Mouse (Mus musculus) hindbrain, embryonic 15.5 days (tissue): ENCODE measurements at regions not wholly inside any gene's neighbourhood (a gene's known extent, or its start where the extent isn't known, plus 50 kb on each side); places are given as distances from the start of the nearest gene placed in this dataset.

Experiments used
- ATAC-seq: fragments of 200-750 bp; cut with Nextera tagmentation; 2 replicates; pipeline ENCODE4 v1.8.0; 2017; ENCODE audit warnings: low read depth, moderate number of reproducible peaks, moderate TSS enrichment; ENCODE audit not compliant: low FRiP score
- H3K27ac ChIP-seq: fragments of 300-500 bp; sonication (generic); replicated peaks from 2 replicates; pipeline ENCODE4 v1.5.1; 2015; ENCODE audit warnings: mild to moderate bottlenecking, inconsistent platforms
- H3K27me3 ChIP-seq: fragments of 300-500 bp; sonication (generic); 2 replicates; pipeline ENCODE4 v1.6.1; 2015; ENCODE audit warnings: control low read depth, inconsistent platforms
- H3K36me3 ChIP-seq: fragments of 300-500 bp; sonication (generic); 2 replicates; pipeline ENCODE4 v1.6.1; 2015; ENCODE audit warnings: control low read depth, inconsistent platforms
- H3K4me1 ChIP-seq: fragments of 300-500 bp; sonication (generic); replicated peaks from 2 replicates; pipeline ENCODE4 v1.6.1; 2015; ENCODE audit warnings: control low read depth, inconsistent platforms
- H3K4me2 ChIP-seq: fragments of 300-500 bp; sonication (generic); 2 replicates; pipeline ENCODE4 v1.6.1; 2015; ENCODE audit warnings: moderate library complexity, mild to moderate bottlenecking, inconsistent platforms
- H3K4me3 ChIP-seq: fragments of 300-500 bp; sonication (generic); 2 replicates; pipeline ENCODE4 v1.5.1; 2015; ENCODE audit warnings: mild to moderate bottlenecking, inconsistent platforms
- H3K9ac ChIP-seq: fragments of 300-500 bp; sonication (generic); 2 replicates; pipeline ENCODE4 v1.6.1; 2015; ENCODE audit warnings: inconsistent platforms
- H3K9me3 ChIP-seq: fragments of 300-500 bp; sonication (generic); 2 replicates; pipeline ENCODE4 v1.6.1; 2016; ENCODE audit warnings: control low read depth, inconsistent platforms
- WGBS: fragments of 180-500 bp; shearing (Covaris S2); methylation state at CpG from one replicate; pipeline ENCODE4 v1.1.7; 2015; 5-methylcytosine and 5-hydroxymethylcytosine counted together

GRCm38 (mm10) chr16:51915034-51915928 lies 115.7 kb upstream of the Cblb start:
- no peak overlapping the region for H3K4me3 ChIP-seq
- H3K27ac ChIP-seq: no peak overlapping the region
- no peaks in the 10 kb centered on the region for H3K36me3 ChIP-seq
- WGBS: 45% methylated on average over 17 of the region's 17 CpGs
- H3K4me1 ChIP-seq: peaks cover 13% of the 10 kb centered on the region; the same call in 1 of the 2 replicates
- H3K9me3 ChIP-seq: no peaks in the 10 kb centered on the region
- no peaks in the 10 kb centered on the region for H3K27me3 ChIP-seq
- no peak overlapping the region for H3K4me2 ChIP-seq
- H3K9ac ChIP-seq: no peak overlapping the region
- peak; percentile 30; the same call in 1 of the 2 replicates for ATAC-seq

DNA sequence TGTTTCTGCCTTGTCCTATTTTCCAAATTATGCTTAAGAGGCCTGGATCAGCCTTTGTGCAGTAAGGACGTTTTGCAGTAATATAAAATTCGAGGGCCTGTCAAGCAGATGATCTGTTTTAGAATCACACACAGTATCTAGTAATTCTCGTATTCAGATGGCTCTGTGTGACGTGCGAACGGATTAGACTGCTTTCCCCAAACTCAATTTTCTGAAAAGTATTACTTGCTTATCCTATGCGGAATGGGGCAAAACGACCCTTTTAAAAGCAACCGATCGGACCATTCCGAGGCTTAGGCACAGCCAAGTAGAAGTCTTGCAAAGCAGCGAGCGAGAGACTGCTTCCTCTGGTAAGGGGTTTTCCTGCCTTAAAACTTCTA lies 115.1 kb upstream of the Cblb start:
- peaks cover 13% of the 10 kb centered on the region; the same call in 1 of the 2 replicates for H3K4me1 ChIP-seq
- 73% methylated on average over 13 of the region's 13 CpGs for WGBS
- no peaks in the 10 kb centered on the region for H3K27me3 ChIP-seq
- no peak overlapping the region for H3K4me2 ChIP-seq
- H3K36me3 ChIP-seq: no peaks in the 10 kb centered on the region
- no peaks in the 10 kb centered on the region for H3K9me3 ChIP-seq
- H3K27ac ChIP-seq: no peak overlapping the region
- no peak overlapping the region for H3K9ac ChIP-seq
- ATAC-seq: no peak
- no peak overlapping the region for H3K4me3 ChIP-seq

DNA sequence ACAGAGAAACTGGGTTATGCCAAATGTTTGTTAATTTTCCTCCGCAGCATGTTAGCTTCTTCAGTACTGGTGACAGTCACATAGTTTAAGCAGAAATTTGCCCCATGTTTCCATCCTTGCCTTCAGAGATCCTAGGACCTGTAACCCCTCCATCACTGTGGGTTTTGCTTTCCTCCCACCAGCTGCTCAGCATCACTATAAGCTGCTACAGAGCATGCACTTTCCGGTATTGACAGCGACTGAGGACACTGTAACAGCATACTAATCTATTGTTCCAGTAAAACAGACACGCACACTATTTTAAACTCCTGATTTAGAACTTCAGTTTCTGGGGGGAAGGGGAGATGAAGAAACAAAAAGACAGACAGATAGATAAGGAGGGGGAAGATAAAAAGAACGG lies 114.7 kb upstream of the Cblb start:
- Histone ChIP-seq H3K4me1 (peaks cover 13% of the 10 kb centered on the region; the same call in 1 of the 2 replicates), H3K27me3 (no peaks in the 10 kb centered on the region), H3K27ac (no peak overlapping the region), H3K9me3 (no peaks in the 10 kb centered on the region), H3K36me3 (no peaks in the 10 kb centered on the region), H3K4me3 (no peak overlapping the region), H3K9ac (no peak overlapping the region), H3K4me2 (no peak overlapping the region)
- 43% methylated on average over 5 of the region's 5 CpGs for WGBS
- ATAC-seq: 0 out of 2 replicates have a peak, but pooled peaks have one; percentile 54

GRCm38 (mm10) chr16:51916820-51917219 lies 114.2 kb upstream of the Cblb start:
- no peaks in the 10 kb centered on the region for H3K9me3 ChIP-seq
- 50% methylated on average over 3 of the region's 3 CpGs for WGBS
- peaks cover 13% of the 10 kb centered on the region; the same call in 1 of the 2 replicates for H3K4me1 ChIP-seq
- no peak overlapping the region for H3K9ac ChIP-seq
- ATAC-seq: no peak
- no peak overlapping the region for H3K4me2 ChIP-seq
- H3K4me3 ChIP-seq: no peak overlapping the region
- no peaks in the 10 kb centered on the region for H3K36me3 ChIP-seq
- H3K27ac ChIP-seq: no peak overlapping the region
- no peaks in the 10 kb centered on the region for H3K27me3 ChIP-seq

DNA sequence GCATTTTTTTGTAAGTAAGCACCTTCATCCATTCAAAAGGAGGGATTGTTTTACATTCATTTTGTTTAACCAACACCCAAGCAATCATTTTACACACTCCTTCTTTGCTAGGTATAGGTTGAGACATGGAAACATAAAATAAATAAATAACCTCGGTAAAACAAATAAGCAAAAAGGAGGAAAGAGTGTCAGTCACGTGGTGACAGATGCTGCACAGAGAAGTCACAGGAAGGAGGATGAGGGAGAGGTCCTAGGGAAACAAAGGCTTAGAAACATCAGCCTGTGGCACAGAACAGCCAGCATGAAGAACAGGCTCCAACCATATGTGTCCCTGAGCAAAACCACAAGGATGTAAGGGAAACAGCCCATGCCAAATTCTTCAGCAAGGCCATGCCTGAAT lies 113.5 kb upstream of the Cblb start:
- Histone ChIP-seq H3K9me3 (no peaks in the 10 kb centered on the region), H3K4me2 (no peak overlapping the region), H3K9ac (no peak overlapping the region), H3K4me1 (peaks cover 13% of the 10 kb centered on the region; the same call in 1 of the 2 replicates), H3K4me3 (no peak overlapping the region), H3K27me3 (no peaks in the 10 kb centered on the region), H3K27ac (no peak overlapping the region), H3K36me3 (no peaks in the 10 kb centered on the region)
- 45% methylated on average over 2 of the region's 2 CpGs for WGBS
- ATAC-seq: no peak

GRCm38 (mm10) chr16:51921025-51921424 lies 110.0 kb upstream of the Cblb start:
- no peak overlapping the region for H3K9ac ChIP-seq
- H3K4me2 ChIP-seq: no peak overlapping the region
- no peak overlapping the region for H3K4me3 ChIP-seq
- no peaks in the 10 kb centered on the region for H3K9me3 ChIP-seq
- no peak overlapping the region for H3K27ac ChIP-seq
- 0 out of 2 replicates have a peak, but pooled peaks cover 5% of the 10 kb centered on the region for H3K4me1 ChIP-seq
- no peaks in the 10 kb centered on the region for H3K27me3 ChIP-seq
- WGBS: 93% methylated on average over 4 of the region's 4 CpGs
- no peak for ATAC-seq
- H3K36me3 ChIP-seq: no peaks in the 10 kb centered on the region

- 39% methylated on average over 3 of the region's 3 CpGs for WGBS
- Histone ChIP-seq H3K4me3 (no peak overlapping the region), H3K27ac (no peak overlapping the region), H3K4me1 (no peaks in the 10 kb centered on the region), H3K9me3 (no peaks in the 10 kb centered on the region), H3K27me3 (no peaks in the 10 kb centered on the region), H3K9ac (no peak overlapping the region), H3K36me3 (no peaks in the 10 kb centered on the region), H3K4me2 (no peak overlapping the region)
- no peak for ATAC-seq
Observed at GRCm38 (mm10) chr16:51922589-51922988, 108.4 kb upstream of the Cblb start.

DNA sequence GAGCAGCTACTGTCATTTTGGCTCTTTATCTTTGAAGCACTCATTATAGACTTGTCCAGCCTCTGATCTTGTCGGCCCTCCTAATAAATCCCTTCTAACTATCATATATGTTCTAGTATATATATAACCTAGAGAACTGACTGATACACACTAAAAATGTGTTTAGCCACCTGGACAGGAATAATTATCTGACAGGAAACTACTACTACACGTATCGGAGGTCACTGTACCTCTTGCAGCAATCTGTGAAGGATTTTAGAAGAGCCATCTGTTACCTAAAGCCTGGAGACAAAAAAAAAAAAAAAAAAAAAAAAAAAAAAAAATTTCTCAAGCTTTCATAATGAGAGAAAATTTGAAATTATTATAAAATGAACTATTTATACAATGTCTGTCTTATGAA lies 105.4 kb upstream of the Cblb start:
- H3K4me2 ChIP-seq: no peak overlapping the region
- no peak overlapping the region for H3K4me3 ChIP-seq
- H3K9ac ChIP-seq: no peak overlapping the region
- no peak for ATAC-seq
- H3K27me3 ChIP-seq: no peaks in the 10 kb centered on the region
- WGBS: 78% methylated on average over 3 of the region's 3 CpGs
- H3K4me1 ChIP-seq: no peaks in the 10 kb centered on the region
- no peaks in the 10 kb centered on the region for H3K36me3 ChIP-seq
- no peaks in the 10 kb centered on the region for H3K9me3 ChIP-seq
- H3K27ac ChIP-seq: no peak overlapping the region

DNA sequence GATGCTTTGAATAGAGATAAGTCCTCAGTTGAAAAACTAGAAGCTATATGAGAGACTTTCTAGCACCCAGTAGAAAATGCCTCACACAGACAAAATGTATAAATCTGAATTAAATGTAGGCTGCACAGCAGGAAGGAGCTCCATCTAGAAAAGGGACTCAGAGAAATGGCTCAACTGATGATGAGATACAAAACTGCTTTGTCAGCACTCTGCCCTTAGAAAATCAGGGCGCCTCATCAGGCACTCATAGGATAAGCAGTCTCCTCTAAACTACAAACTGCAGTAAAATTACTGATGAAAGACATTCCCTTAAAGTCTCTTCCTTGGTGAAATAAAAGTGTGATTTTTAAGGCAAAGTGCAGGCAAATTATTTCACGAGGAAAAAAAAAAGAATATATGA lies 97.9 kb upstream of the Cblb start:
- no peaks in the 10 kb centered on the region for H3K27me3 ChIP-seq
- no peak for ATAC-seq

GRCm38 (mm10) chr16:51933965-51934364 lies 97.1 kb upstream of the Cblb start:
- H3K4me2 ChIP-seq: no peak overlapping the region
- no peak overlapping the region for H3K27ac ChIP-seq
- H3K9ac ChIP-seq: no peak overlapping the region
- no peaks in the 10 kb centered on the region for H3K27me3 ChIP-seq
- ATAC-seq: no peak
- H3K36me3 ChIP-seq: no peaks in the 10 kb centered on the region
- no peak overlapping the region for H3K4me3 ChIP-seq
- 91% methylated on average over 3 of the region's 3 CpGs for WGBS
- no peaks in the 10 kb centered on the region for H3K9me3 ChIP-seq
- H3K4me1 ChIP-seq: no peaks in the 10 kb centered on the region

More for the DNA sequence above, 97.9 kb upstream of the Cblb start:
- 90% methylated on average over 2 of the region's 2 CpGs for WGBS
- Histone ChIP-seq H3K4me1 (no peaks in the 10 kb centered on the region), H3K4me3 (no peak overlapping the region), H3K9ac (no peak overlapping the region), H3K9me3 (no peaks in the 10 kb centered on the region), H3K36me3 (no peaks in the 10 kb centered on the region), H3K4me2 (no peak overlapping the region), H3K27ac (no peak overlapping the region)

- Histone ChIP-seq H3K4me2 (no peak overlapping the region), H3K27ac (no peak overlapping the region), H3K4me1 (no peaks in the 10 kb centered on the region), H3K9ac (no peak overlapping the region), H3K36me3 (no peaks in the 10 kb centered on the region), H3K9me3 (no peaks in the 10 kb centered on the region), H3K27me3 (no peaks in the 10 kb centered on the region), H3K4me3 (no peak overlapping the region)
- ATAC-seq: peak; percentile 85
- 70% methylated on average over 9 of the region's 9 CpGs for WGBS
Observed at GRCm38 (mm10) chr16:51937298-51937697, 93.7 kb upstream of the Cblb start.

DNA sequence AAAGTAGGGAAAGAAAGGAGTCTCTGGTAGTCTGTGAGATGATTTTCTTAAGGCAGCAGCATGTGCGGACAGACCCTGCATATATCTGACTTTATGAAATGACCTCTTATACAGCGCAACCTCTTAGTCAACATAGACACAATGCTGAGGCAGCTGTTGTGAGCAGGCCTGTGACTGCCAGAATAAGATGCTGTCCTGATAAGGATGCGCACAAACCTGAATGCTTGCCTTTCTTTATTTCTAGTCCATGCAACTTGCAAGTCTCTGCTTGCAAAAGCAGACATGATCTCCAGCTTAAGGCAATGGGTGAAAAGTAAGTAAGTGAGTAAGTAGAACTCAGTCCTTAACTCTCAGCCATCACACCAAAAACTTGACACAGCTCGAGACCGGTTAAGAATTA lies 92.0 kb upstream of the Cblb start:
- 92% methylated on average over 5 of the region's 5 CpGs for WGBS
- Histone ChIP-seq H3K4me3 (no peak overlapping the region), H3K36me3 (no peaks in the 10 kb centered on the region), H3K4me2 (no peak overlapping the region), H3K27me3 (no peaks in the 10 kb centered on the region), H3K9ac (no peak overlapping the region), H3K4me1 (no peaks in the 10 kb centered on the region), H3K27ac (no peak overlapping the region), H3K9me3 (no peaks in the 10 kb centered on the region)
- ATAC-seq: no peak

DNA sequence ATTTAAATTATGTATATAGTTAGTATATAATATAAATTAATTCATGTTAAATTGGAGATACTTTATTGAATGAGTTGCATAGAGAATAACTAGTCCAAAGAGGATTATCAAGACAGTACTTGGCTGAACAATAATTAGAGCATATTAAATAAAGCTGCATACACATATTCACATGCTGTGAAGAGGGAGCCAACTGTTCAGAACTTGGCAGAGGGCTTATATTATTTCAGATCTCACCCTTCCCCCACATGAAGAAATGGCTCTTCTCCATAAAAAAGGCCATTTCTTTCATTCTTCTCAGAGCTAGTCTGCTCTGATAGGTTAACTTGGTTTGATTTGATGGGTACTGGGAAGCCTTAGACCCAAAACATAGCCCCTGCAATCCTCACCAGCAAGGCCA lies 90.5 kb upstream of the Cblb start:
- Histone ChIP-seq H3K4me2 (no peak overlapping the region), H3K27me3 (no peaks in the 10 kb centered on the region), H3K9me3 (no peaks in the 10 kb centered on the region), H3K4me1 (no peaks in the 10 kb centered on the region), H3K36me3 (no peaks in the 10 kb centered on the region), H3K9ac (no peak overlapping the region), H3K27ac (no peak overlapping the region), H3K4me3 (no peak overlapping the region)
- ATAC-seq: no peak
